Mouse (Mus musculus) CH12.LX (cell line): ENCODE results near the gene Aarsd1. TPM values are rescaled to one million over a fixed set of nuclear protein-coding genes. Genes with fewer than 3 reads are reported as not detected.
A peak's percentile ranks its signal among the peaks of the same experiment; 100 is the strongest.

Experiments
- DNase-seq: peaks from one replicate; pipeline ENCODE4 v3.0.0-alpha.2; 2013; ENCODE audit errors: extremely low read depth
- H3K27ac ChIP-seq: 2 replicates; pipeline ENCODE4 v1.5.1; 2012; ENCODE audit warnings: low read depth, mild to moderate bottlenecking, control low read depth, moderate library complexity; ENCODE audit not compliant: insufficient read depth
- H3K27me3 ChIP-seq: replicated peaks from 2 replicates; pipeline ENCODE3; 2012; ENCODE audit warnings: inconsistent platforms
- H3K36me3 ChIP-seq, 2 experiments: replicated peaks in 1 of 2; 2 replicates each; pipeline versions ENCODE3 to v1.6.1; 2012; ENCODE audit warnings: inconsistent platforms in 1 of 2, low read length in 1 of 2, mild to moderate bottlenecking in 1 of 2, mixed read lengths in 1 of 2, moderate library complexity in 1 of 2; ENCODE audit not compliant: control insufficient read depth in 1 of 2, insufficient read depth in 1 of 2
- H3K4me1 ChIP-seq, 2 experiments: 2 replicates each; pipeline ENCODE4 v1.6.1; 2012; ENCODE audit warnings: inconsistent platforms in 1 of 2, moderate library complexity in 1 of 2; ENCODE audit not compliant: insufficient read depth in 2 of 2, control insufficient read depth in 1 of 2
- H3K4me2 ChIP-seq: 2 replicates; pipeline ENCODE4 v1.6.1; 2012; ENCODE audit warnings: low read depth, mild to moderate bottlenecking, control low read depth; ENCODE audit not compliant: poor library complexity, insufficient read depth, severe bottlenecking
- H3K4me3 ChIP-seq, 3 experiments: fragments of 150-350 bp in 1 of 3; sonication (generic) in 1 of 3; replicated peaks in 1 of 3; 2 replicates each; pipeline versions ENCODE3 to v1.5.1; 2011 to 2012; ENCODE audit warnings: low read depth in 2 of 3, low read length in 2 of 3, mild to moderate bottlenecking in 2 of 3, moderate library complexity in 2 of 3, control low read depth in 1 of 3, improper control_type of control experiment in 1 of 3, inconsistent platforms in 1 of 3, mixed read lengths in 1 of 3; ENCODE audit not compliant: poor library complexity in 1 of 3
- H3K79me2 ChIP-seq: replicated peaks from 2 replicates; pipeline ENCODE4 v1.6.1; 2012; ENCODE audit warnings: mild to moderate bottlenecking, moderate library complexity; ENCODE audit not compliant: control insufficient read depth, poor library complexity, insufficient read depth, severe bottlenecking; ENCODE audit errors: extremely low read depth
- H3K9ac ChIP-seq: 2 replicates; pipeline ENCODE4 v1.6.1; 2012; ENCODE audit warnings: low read depth, mild to moderate bottlenecking, control low read depth, moderate library complexity; ENCODE audit not compliant: insufficient read depth
- H3K9me3 ChIP-seq: replicated peaks from 2 replicates; pipeline ENCODE3; 2012; ENCODE audit warnings: low read length, inconsistent platforms, mixed read lengths
- BHLHE40 ChIP-seq: IDR thresholded peaks from 2 replicates; pipeline ENCODE4 v1.6.1; 2011; ENCODE audit warnings: mild to moderate bottlenecking, low read depth, low read length, improper control_type of control experiment
- CHD1 ChIP-seq: IDR thresholded peaks from 2 replicates; pipeline ENCODE4 v1.6.1; 2012; ENCODE audit warnings: low read depth, low read length, improper control_type of control experiment, inconsistent platforms
- CHD2 ChIP-seq: IDR thresholded peaks from 2 replicates; pipeline ENCODE4 v1.6.1; 2011; ENCODE audit warnings: low read length, improper control_type of control experiment
- CTCF ChIP-seq, 2 experiments: IDR thresholded peaks in 1 of 2; conservative IDR thresholded peaks in 1 of 2; 2 replicates each; pipeline ENCODE4 v1.5.1; 2011 to 2012; ENCODE audit warnings: low read depth in 2 of 2, low read length in 2 of 2, improper control_type of control experiment in 1 of 2, inconsistent platforms in 1 of 2, mild to moderate bottlenecking in 1 of 2, moderate library complexity in 1 of 2
- ELF1 ChIP-seq: IDR thresholded peaks from 2 replicates; pipeline ENCODE4 v1.6.1; 2014; ENCODE audit warnings: low read depth, mild to moderate bottlenecking, inconsistent platforms, low read length, improper control_type of control experiment
- ETS1 ChIP-seq: conservative IDR thresholded peaks from 2 replicates; pipeline ENCODE4 v1.6.1; 2012; ENCODE audit warnings: low read depth, mild to moderate bottlenecking, inconsistent platforms, low read length, improper control_type of control experiment, moderate library complexity
- IRF4 ChIP-seq: IDR thresholded peaks from 2 replicates; pipeline ENCODE4 v1.6.1; 2014; ENCODE audit warnings: low read depth, mild to moderate bottlenecking, inconsistent platforms, low read length, improper control_type of control experiment
- JUN ChIP-seq: IDR thresholded peaks from 2 replicates; pipeline ENCODE4 v1.6.1; 2011; ENCODE audit warnings: low read depth, mild to moderate bottlenecking, low read length, improper control_type of control experiment, moderate library complexity; ENCODE audit not compliant: insufficient read depth
- JUND ChIP-seq: conservative IDR thresholded peaks from 2 replicates; pipeline ENCODE4 v1.6.1; 2011; ENCODE audit warnings: low read depth, low read length, improper control_type of control experiment
- KAT2A ChIP-seq: IDR thresholded peaks from 2 replicates; pipeline ENCODE4 v1.6.1; 2012; ENCODE audit warnings: low read length, improper control_type of control experiment, inconsistent platforms; ENCODE audit not compliant: insufficient replicate concordance
- MAX ChIP-seq: IDR thresholded peaks from 2 replicates; pipeline ENCODE4 v1.6.1; 2011; ENCODE audit warnings: low read length, improper control_type of control experiment
- MAZ ChIP-seq: IDR thresholded peaks from 2 replicates; pipeline ENCODE4 v1.6.1; 2012; ENCODE audit warnings: low read depth, mild to moderate bottlenecking, inconsistent platforms, low read length, improper control_type of control experiment, moderate library complexity
- MEF2A ChIP-seq: IDR thresholded peaks from 2 replicates; pipeline ENCODE4 v1.6.1; 2014; ENCODE audit warnings: low read depth, mild to moderate bottlenecking, inconsistent platforms, low read length, improper control_type of control experiment, borderline replicate concordance
- MXI1 ChIP-seq: IDR thresholded peaks from 2 replicates; pipeline ENCODE4 v1.6.1; 2011; ENCODE audit warnings: mild to moderate bottlenecking, low read depth, low read length, improper control_type of control experiment
- NRF1 ChIP-seq: IDR thresholded peaks from 2 replicates; pipeline ENCODE4 v1.6.1; 2014; ENCODE audit warnings: low read depth, mild to moderate bottlenecking, inconsistent platforms, low read length, improper control_type of control experiment, moderate library complexity
- POLR2A ChIP-seq: IDR thresholded peaks from 2 replicates; pipeline ENCODE4 v1.6.1; 2011; ENCODE audit warnings: low read depth, mild to moderate bottlenecking, improper control_type of control experiment, low read length
- POLR2AphosphoS2 ChIP-seq: IDR thresholded peaks from 2 replicates; pipeline ENCODE4 v1.6.1; 2011; ENCODE audit warnings: low read depth, low read length, improper control_type of control experiment
- RAD21 ChIP-seq: IDR thresholded peaks from 2 replicates; pipeline ENCODE4 v1.6.1; 2011; ENCODE audit warnings: low read depth, mild to moderate bottlenecking, low read length, improper control_type of control experiment, moderate library complexity
- RCOR1 ChIP-seq: conservative IDR thresholded peaks from 2 replicates; pipeline ENCODE4 v1.6.1; 2012; ENCODE audit warnings: low read depth, mild to moderate bottlenecking, inconsistent platforms, low read length, improper control_type of control experiment
- SIN3A ChIP-seq: IDR thresholded peaks from 2 replicates; pipeline ENCODE4 v1.6.1; 2012; ENCODE audit warnings: low read length, improper control_type of control experiment, inconsistent platforms
- SMC3 ChIP-seq: IDR thresholded peaks from 2 replicates; pipeline ENCODE4 v1.6.1; 2011; ENCODE audit warnings: low read depth, low read length, improper control_type of control experiment
- TBP ChIP-seq: conservative IDR thresholded peaks from 2 replicates; pipeline ENCODE4 v1.6.1; 2011; ENCODE audit warnings: low read depth, low read length, improper control_type of control experiment
- UBTF ChIP-seq: IDR thresholded peaks from 2 replicates; pipeline ENCODE4 v1.6.1; 2012; ENCODE audit warnings: low read depth, mild to moderate bottlenecking, inconsistent platforms, low read length, improper control_type of control experiment, moderate library complexity
- USF1 ChIP-seq: IDR thresholded peaks from 2 replicates; pipeline ENCODE4 v1.6.1; 2014; ENCODE audit warnings: low read depth, mild to moderate bottlenecking, inconsistent platforms, low read length, improper control_type of control experiment
- USF2 ChIP-seq: conservative IDR thresholded peaks from 2 replicates; pipeline ENCODE4 v1.6.1; 2011; ENCODE audit warnings: low read depth, low read length, improper control_type of control experiment
- ZKSCAN1 ChIP-seq: IDR thresholded peaks from 2 replicates; pipeline ENCODE4 v1.6.1; 2012; ENCODE audit warnings: low read depth, inconsistent platforms, low read length, improper control_type of control experiment, borderline replicate concordance
- ZMIZ1 ChIP-seq: IDR thresholded peaks from 2 replicates; pipeline ENCODE4 v1.6.1; 2012; ENCODE audit warnings: low read depth, mild to moderate bottlenecking, inconsistent platforms, low read length, improper control_type of control experiment
- ZNF384 ChIP-seq: IDR thresholded peaks from 2 replicates; pipeline ENCODE4 v1.6.1; 2012; ENCODE audit warnings: low read depth, low read length, improper control_type of control experiment, inconsistent platforms
- dilution Hi-C: fragments of 300-500 bp; cut with MboI; formaldehyde crosslinking; loops from 2 replicates; pipeline ENCODE4 v1.14.3; 2020; ENCODE audit warnings: low sequenced_read_pairs; ENCODE audit not compliant: extremely low pct_unique_long_range_greater_than_20kb, extremely low pct_ligation_motif_present
- in situ Hi-C: fragments of 300-500 bp; cut with MboI; formaldehyde crosslinking; loops from 3 replicates; pipeline ENCODE4 v1.14.3; 2019; ENCODE audit warnings: low sequenced_read_pairs, low pct_ligation_motif_present, low pct_unique_long_range_greater_than_20kb, mixed read lengths
- polyA plus RNA-seq: library from polyadenylated mRNA; unstranded; fragments of >175 nt; gene quantifications from 2 replicates; pipeline ENCODE4 v1.2.1, GENCODE M21; 2012; ENCODE audit warnings: low read depth; ENCODE audit not compliant: insufficient read length
- total RNA-seq, 2 experiments: library from RNA; depleted of rRNA; stranded (reverse); fragments of 300-350 nt in 1 of 2; fragments of >200 nt in 1 of 2; gene quantifications; 2 replicates each; pipeline ENCODE4 v1.2.3; 2012 to 2014

Aarsd1 gene
- total and polyA plus RNA-seq, 3 experiments, result 81.5 to 133 (median 84.5) TPM

- in situ Hi-C loops (no loop called here), dilution Hi-C loops (no loop called here)
- TF ChIP-seq ZKSCAN1 (no peak), MAZ (no peak), MEF2A (no peak), CHD1 (no peak)
- Histone ChIP-seq H3K36me3 (peaks cover 2 to 49% of the 10 kb centered on the region in 2 experiments), H3K9me3 (no peaks in the 10 kb centered on the region), H3K9ac (no peak overlapping the region), H3K79me2 (peaks cover 8% of the 10 kb centered on the region; the same call in 1 of the 2 replicates), H3K4me3 (no peak overlapping the region), H3K27me3 (no peaks in the 10 kb centered on the region), H3K4me1 (peaks cover 0 to 50% of the 10 kb centered on the region in 2 experiments; a peak in 2 of 4 replicates), H3K4me2 (no peak overlapping the region), H3K27ac (no peak overlapping the region)
- DNase-seq, result no peak
These were observed 34.1 kb upstream of the Aarsd1 start for GRCm38 (mm10) chr11:101451536-101451935.

- TF ChIP-seq USF1 (no peak), CHD2 (no peak), JUN (no peak), MAX (peak; percentile 4; the same call in 1 of the 2 replicates), MEF2A (no peak), RCOR1 (no peak), ZMIZ1 (no peak), BHLHE40 (no peak), TBP (no peak), UBTF (no peak), JUND (no peak), CHD1 (no peak), CTCF (conservative IDR thresholded peaks at IDR 0.05 in 1 of 2, IDR thresholded peaks at IDR 0.05 in 1 of 2; ENCODE audit: low read depth in 2 of 2, low read length in 2 of 2) (peak in 1 of 2 experiments; percentile 77; a peak in 2 of 4 replicates), POLR2AphosphoS2 (no peak), ELF1 (no peak), IRF4 (no peak), MXI1 (peak; percentile 26; the same call in 1 of the 2 replicates), POLR2A (no peak), RAD21 (peak; percentile 71), ZNF384 (no peak), ETS1 (no peak), ZKSCAN1 (no peak), SIN3A (0 out of 2 replicates have a peak, but pooled peaks have one; percentile 20), KAT2A (no peak), USF2 (no peak), NRF1 (0 out of 2 replicates have a peak, but pooled peaks have one; percentile 18), SMC3 (peak; percentile 32)
- Histone ChIP-seq H3K4me1 (peaks cover 4 to 58% of the 10 kb centered on the region in 2 experiments; a peak in 3 of 4 replicates), H3K27ac (no peak overlapping the region), H3K4me3 (no peak overlapping the region), H3K4me2 (no peak overlapping the region; the same call in 1 of the 2 replicates), H3K9me3 (no peaks in the 10 kb centered on the region), H3K79me2 (peaks cover 11% of the 10 kb centered on the region; the same call in 1 of the 2 replicates), H3K9ac (no peak overlapping the region), H3K27me3 (no peaks in the 10 kb centered on the region), H3K36me3 (peaks cover 5 to 45% of the 10 kb centered on the region in 2 experiments)
- in situ Hi-C loops (no loop called here), dilution Hi-C loops (no loop called here)
- DNase-seq, result peak; percentile 71
These were observed 33.0 kb upstream of the Aarsd1 start for GRCm38 (mm10) chr11:101450394-101450793.
